Mouse (Mus musculus): Measurements from ENCODE around the gene Olfr1386. TPM values are rescaled to one million over a fixed set of nuclear protein-coding genes. Genes with fewer than 3 reads are reported as not detected.
"Not testable (repeated sequence)": the region's sequence is repeated elsewhere in the genome, so short reads cannot be mapped to it uniquely, and the experiment has no call there.

The Olfr1386 gene
- total RNA-seq (2022): not detected

- DNase-seq (ENCODE audit: low spot score in 2 of 2): not testable (repeated sequence)
Observed at GRCm38 (mm10) chr11:49464746-49465145, at the start of gene Olfr1386. Gene Olfr1386, plus strand, starts transcription at chr11:49465046.

GRCm38 (mm10) chr11:49422767-49423166 is 42.1 kb upstream of the Olfr1386 start, which contains the start of gene Olfr1389:
Gene Olfr1389, plus strand, starts transcription at chr11:49423067.
- no peak for DNase-seq (ENCODE audit: low spot score in 2 of 2)

GRCm38 (mm10) chr11:49425257-49425927 is 39.5 kb upstream of the Olfr1386 start:
- no peak for DNase-seq (ENCODE audit: low spot score in 2 of 2)

GRCm38 (mm10) chr11:49429641-49430040 is 35.2 kb upstream of the Olfr1386 start:
- DNase-seq (ENCODE audit: low spot score in 2 of 2): no peak

GRCm38 (mm10) chr11:49436411-49436810 is 28.4 kb upstream of the Olfr1386 start, which contains the start of gene Olfr1388:
Gene Olfr1388, plus strand, starts transcription at chr11:49436624.
- DNase-seq (ENCODE audit: low spot score in 2 of 2): no peak

- no peak for DNase-seq (ENCODE audit: low spot score in 2 of 2)
Observed at GRCm38 (mm10) chr11:49455043-49455442, 9.8 kb upstream of the Olfr1386 start, which contains the start of gene Olfr1387. Gene Olfr1387, plus strand, starts transcription at chr11:49455343.

- DNase-seq (ENCODE audit: low spot score in 2 of 2): no peak
Observed at GRCm38 (mm10) chr11:49485973-49486372, 21.1 kb downstream of the Olfr1386 start.

- not testable (repeated sequence) for DNase-seq (ENCODE audit: low spot score in 2 of 2)
Observed at GRCm38 (mm10) chr11:49488770-49489169, 23.9 kb downstream of the Olfr1386 start, which contains the start of gene Olfr1385. Gene Olfr1385, plus strand, starts transcription at chr11:49489070.

GRCm38 (mm10) chr11:49518086-49518485 is 53.2 kb downstream of the Olfr1386 start:
- no peak for DNase-seq (ENCODE audit: low spot score in 2 of 2)

- no peak for DNase-seq (ENCODE audit: low spot score in 2 of 2)
Observed at GRCm38 (mm10) chr11:49519348-49519747, 54.5 kb downstream of the Olfr1386 start, which contains the start of gene Olfr1383. Gene Olfr1383, plus strand, starts transcription at chr11:49519648.

Other genes with a start within 250 kb of the Olfr1386 start
- 10 to 100 TPM; 39.4 to 56.8 (median 48.4) TPM for gene Mgat1, start 220.9 kb upstream of the Olfr1386 start, total RNA-seq (2022)
- not detected for gene Olfr1393, start 186.7 kb upstream of the Olfr1386 start, total RNA-seq (2022)
- not detected for gene Olfr1392, start 179.8 kb upstream of the Olfr1386 start, total RNA-seq (2022)
- not detected for gene Olfr10, start 160.3 kb upstream of the Olfr1386 start, total RNA-seq (2022)
- not detected for gene Olfr1391, start 142.3 kb upstream of the Olfr1386 start, total RNA-seq (2022)
- gene Olfr1390, start 129.9 kb upstream of the Olfr1386 start, total RNA-seq (2022): not detected
- not detected for gene Olfr1389, start 42.0 kb upstream of the Olfr1386 start, total RNA-seq (2022)
- under 1 TPM in 3 of 4 experiments, not detected in 1; 0.08 to 0.17 (median 0.10) TPM for gene Olfr1388, start 28.4 kb upstream of the Olfr1386 start, total RNA-seq (2022)
- gene Olfr1387, start 9.7 kb upstream of the Olfr1386 start, total RNA-seq (2022): not detected
- gene Olfr1385, start 24.0 kb downstream of the Olfr1386 start, total RNA-seq (2022): not detected
- gene Olfr1384, start 41.7 kb downstream of the Olfr1386 start, total RNA-seq (2022): not detected
- gene Olfr1383, start 54.6 kb downstream of the Olfr1386 start, total RNA-seq (2022): under 1 TPM in 1 of 4 experiments, not detected in 3; 0.47 TPM
- gene Olfr1382, start 63.2 kb downstream of the Olfr1386 start, total RNA-seq (2022): under 1 TPM in 1 of 4 experiments, not detected in 3; 0.07 TPM
- not detected for gene Olfr1381, start 78.4 kb downstream of the Olfr1386 start, total RNA-seq (2022)
- not detected for gene Olfr1380, start 91.8 kb downstream of the Olfr1386 start, total RNA-seq (2022)
- gene Flt4, start 144.2 kb downstream of the Olfr1386 start, total RNA-seq (2022): 1 to 10 TPM; 2.1 to 2.4 (median 2.3) TPM
- gene Scgb3a1, start 198.6 kb downstream of the Olfr1386 start, total RNA-seq (2022): not detected
- gene Cnot6, start 247.7 kb downstream of the Olfr1386 start, total RNA-seq (2022): 10 to 100 TPM in 2 of 4 experiments, 1 to 10 TPM in 2; 7.9 to 14.0 (median 9.8) TPM

All from gastrocnemius, adult 8-10 months (tissue).